Mouse (Mus musculus) forebrain, embryonic 14.5 days (tissue): ENCODE results near the gene Rfwd3. TPM values are rescaled to one million over a fixed set of nuclear protein-coding genes. Genes with fewer than 3 reads are reported as not detected.
"Not testable (repeated sequence)": the region's sequence is repeated elsewhere in the genome, so short reads cannot be mapped to it uniquely, and the experiment has no call there.

ENCODE experiments used
- ATAC-seq: fragments of 200-750 bp; cut with Nextera tagmentation; 2 replicates; pipeline ENCODE4 v1.8.0; 2017; ENCODE audit warnings: mild to moderate bottlenecking, moderate library complexity
- DNase-seq: peaks from one replicate; pipeline ENCODE4 v3.0.0-alpha.2; 2015; ENCODE audit warnings: low spot score
- H3K27ac ChIP-seq: fragments of 300-500 bp; sonication (generic); 2 replicates; pipeline ENCODE4 v1.5.1; 2014; ENCODE audit warnings: low read depth, mild to moderate bottlenecking, control low read depth, low read length, moderate library complexity
- H3K27me3 ChIP-seq: fragments of 300-500 bp; sonication (generic); replicated peaks from 2 replicates; pipeline ENCODE4 v1.6.1; 2014; ENCODE audit warnings: low read length, control low read depth, mixed read lengths; ENCODE audit not compliant: control insufficient read depth, insufficient read depth
- H3K36me3 ChIP-seq: fragments of 300-500 bp; sonication (generic); 2 replicates; pipeline ENCODE4 v1.6.1; 2014; ENCODE audit warnings: low read length, control low read depth; ENCODE audit not compliant: control insufficient read depth, insufficient read depth
- H3K4me1 ChIP-seq: fragments of 300-500 bp; sonication (generic); 2 replicates; pipeline ENCODE4 v1.6.1; 2014; ENCODE audit warnings: antibody characterized with exemption, low read length, control low read depth; ENCODE audit not compliant: control insufficient read depth, insufficient read depth
- H3K4me2 ChIP-seq: fragments of 300-500 bp; sonication (generic); 2 replicates; pipeline ENCODE4 v1.6.1; 2014; ENCODE audit warnings: mild to moderate bottlenecking, control low read depth, low read length
- H3K4me3 ChIP-seq: fragments of 300-500 bp; sonication (generic); 2 replicates; pipeline ENCODE4 v1.5.1; 2014; ENCODE audit warnings: low read depth, low read length, control low read depth
- H3K9ac ChIP-seq: fragments of 300-500 bp; sonication (generic); 2 replicates; pipeline ENCODE4 v1.6.1; 2014; ENCODE audit warnings: mild to moderate bottlenecking, low read length, control low read depth, moderate library complexity
- H3K9me3 ChIP-seq: fragments of 300-500 bp; sonication (generic); replicated peaks from 2 replicates; pipeline ENCODE4 v1.6.1; 2016; ENCODE audit warnings: low read length, control low read depth, mixed read lengths; ENCODE audit not compliant: control insufficient read depth
- WGBS: fragments of 180-500 bp; shearing (Covaris S2); extraction: QIAGEN DNeasy Blood & Tissue Kit; methylation state at CpG from one replicate; pipeline ENCODE4 v1.1.7; 2014; 5-methylcytosine and 5-hydroxymethylcytosine counted together
- polyA plus RNA-seq: library from polyadenylated mRNA; unstranded; fragments of >200 nt; fragmentation: Nextera tagmentation; extraction: Ambion mirVana; gene quantifications from 2 replicates; pipeline ENCODE4 v1.2.1, GENCODE M21; 2014

Gene Rfwd3
- polyA plus RNA-seq, 1 experiment from 2014 or later, result 34.4 TPM

- DNase-seq (peak; percentile 28), ATAC-seq (no peak)
- WGBS, result under 1% methylated on average over 28 of the region's 28 CpGs
- no peaks in the 10 kb centered on the region for H3K9me3 ChIP-seq
- H3K9ac ChIP-seq, result peak overlapping the region; percentile 92
- no peak overlapping the region for H3K27ac ChIP-seq
- H3K4me1 ChIP-seq, result peaks cover 9% of the 10 kb centered on the region
- H3K4me3 ChIP-seq, result peak overlapping the region; percentile 94
- H3K36me3 ChIP-seq, result peaks cover 21% of the 10 kb centered on the region
- H3K27me3 ChIP-seq, result no peaks in the 10 kb centered on the region
- H3K4me2 ChIP-seq, result peak overlapping the region; percentile 65
Measured at GRCm38 (mm10) chr8:111299363-111299820, 630 bp downstream of the Rfwd3 start.

- Histone ChIP-seq H3K36me3 (peaks cover 35% of the 10 kb centered on the region), H3K9ac (no peak overlapping the region), H3K27ac (no peak overlapping the region), H3K4me2 (0 out of 2 replicates have a peak overlapping the region, but pooled peaks have one; percentile 65), H3K4me1 (peaks cover 9% of the 10 kb centered on the region), H3K27me3 (no peaks in the 10 kb centered on the region), H3K4me3 (no peak overlapping the region), H3K9me3 (no peaks in the 10 kb centered on the region)
- DNase-seq, result peak; percentile 64
- no peak for ATAC-seq
- 60% methylated on average over 1 of the region's 1 CpGs for WGBS
Measured at GRCm38 (mm10) chr8:111298011-111298410, 2.0 kb downstream of the Rfwd3 start.

DNA sequence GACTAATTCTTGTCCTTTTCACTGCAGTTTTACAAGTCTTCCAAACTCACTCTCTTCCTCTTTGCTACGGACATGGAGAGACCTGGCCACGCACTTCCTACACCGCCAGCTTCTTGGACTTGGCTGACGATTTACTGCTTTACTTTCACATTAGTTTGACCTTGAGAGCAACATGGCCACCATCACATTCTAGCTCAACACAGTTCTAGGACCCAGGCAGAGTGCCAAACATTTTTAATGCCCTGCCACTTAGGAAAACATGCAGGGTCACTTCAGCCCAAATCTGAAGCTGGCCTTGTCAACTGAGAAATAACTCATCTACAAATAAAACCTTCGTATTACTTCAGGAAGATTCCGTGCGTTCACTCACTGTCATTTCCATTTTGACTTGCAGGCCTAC, 8.3 kb downstream of the Rfwd3 start:
- WGBS, result 94% methylated on average over 7 of the region's 7 CpGs
- peaks cover 83% of the 10 kb centered on the region for H3K36me3 ChIP-seq
- H3K4me2 ChIP-seq, result no peak overlapping the region
- DNase-seq (no peak), ATAC-seq (no peak)
- no peaks in the 10 kb centered on the region for H3K27me3 ChIP-seq
- no peak overlapping the region for H3K27ac ChIP-seq
- no peak overlapping the region for H3K9ac ChIP-seq
- H3K4me3 ChIP-seq, result no peak overlapping the region
- H3K4me1 ChIP-seq, result no peaks in the 10 kb centered on the region
- H3K9me3 ChIP-seq, result no peaks in the 10 kb centered on the region

DNA sequence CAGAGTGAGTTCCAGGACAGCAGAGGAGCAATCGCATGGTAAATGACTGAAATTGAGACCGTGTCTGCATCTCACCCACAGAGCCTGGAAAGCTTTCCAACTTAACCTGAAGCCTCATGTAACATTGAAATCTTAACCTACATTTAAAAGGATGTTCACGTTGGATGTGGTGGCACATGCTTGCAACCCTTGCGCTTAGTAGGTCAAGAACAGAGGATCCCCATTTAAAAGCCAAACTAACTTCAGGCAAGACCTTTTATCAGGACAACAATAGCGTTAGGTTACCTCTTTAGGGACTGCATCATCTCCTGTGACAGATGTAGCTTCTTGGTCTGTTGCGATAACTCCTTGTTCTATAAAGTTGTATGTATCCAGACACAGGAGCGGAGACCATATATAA, 9.4 kb downstream of the Rfwd3 start:
- no peak for ATAC-seq
- DNase-seq, result no peak
- no peaks in the 10 kb centered on the region for H3K9me3 ChIP-seq
- H3K4me2 ChIP-seq, result no peak overlapping the region
- H3K27ac ChIP-seq, result no peak overlapping the region
- 97% methylated on average over 7 of the region's 7 CpGs for WGBS
- H3K4me3 ChIP-seq, result no peak overlapping the region
- no peaks in the 10 kb centered on the region for H3K27me3 ChIP-seq
- H3K36me3 ChIP-seq, result peaks cover 85% of the 10 kb centered on the region
- H3K9ac ChIP-seq, result no peak overlapping the region
- H3K4me1 ChIP-seq, result no peaks in the 10 kb centered on the region

DNA sequence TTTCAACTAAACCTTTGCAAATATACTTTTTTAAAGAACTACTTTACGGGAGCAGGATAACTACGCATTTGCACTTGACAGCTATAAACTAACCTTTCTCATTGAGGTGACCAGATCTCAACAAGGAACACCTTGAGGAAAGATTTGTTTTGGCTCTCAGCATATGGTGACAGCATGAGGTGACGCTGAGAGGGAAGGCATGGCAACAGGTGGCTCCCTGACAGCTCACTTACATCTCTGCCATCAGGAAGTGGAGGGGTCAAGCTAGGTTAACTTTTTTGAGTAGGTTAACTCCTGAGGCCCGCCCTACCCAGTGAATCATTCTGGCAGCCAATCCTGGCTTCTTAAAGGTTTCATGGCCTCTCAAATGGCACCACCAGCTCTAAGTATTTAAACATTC, 14.4 kb downstream of the Rfwd3 start:
- ATAC-seq (no peak), DNase-seq (no peak)
- H3K4me3 ChIP-seq, result no peak overlapping the region
- no peaks in the 10 kb centered on the region for H3K4me1 ChIP-seq
- H3K27ac ChIP-seq, result no peak overlapping the region
- H3K36me3 ChIP-seq, result peaks cover 87% of the 10 kb centered on the region
- no peaks in the 10 kb centered on the region for H3K27me3 ChIP-seq
- WGBS, result 92% methylated on average over 4 of the region's 4 CpGs
- no peak overlapping the region for H3K9ac ChIP-seq
- no peaks in the 10 kb centered on the region for H3K9me3 ChIP-seq
- H3K4me2 ChIP-seq, result no peak overlapping the region

DNA sequence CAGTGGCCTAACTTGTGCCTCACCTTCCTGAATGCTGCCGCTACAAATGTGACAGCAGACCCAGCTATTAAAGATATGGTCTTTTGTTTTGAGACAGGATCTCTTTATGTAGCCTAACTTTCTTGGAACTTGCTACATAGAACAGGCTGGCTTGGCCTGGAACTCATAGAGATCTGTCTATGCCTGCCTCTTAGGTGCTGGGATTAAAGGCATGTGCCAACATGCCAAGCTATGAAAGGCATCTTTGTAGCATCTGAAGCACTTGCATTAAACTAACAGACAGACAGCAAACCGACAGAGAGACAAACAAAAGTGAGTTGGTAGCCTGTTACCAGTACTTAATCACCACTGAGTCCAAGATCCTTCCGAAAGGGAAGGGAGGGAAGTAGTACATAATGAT, 17.9 kb downstream of the Rfwd3 start:
- H3K9ac ChIP-seq, result no peak overlapping the region
- H3K27ac ChIP-seq, result no peak overlapping the region
- no peaks in the 10 kb centered on the region for H3K9me3 ChIP-seq
- WGBS, result 97% methylated on average over 3 of the region's 3 CpGs
- no peak overlapping the region for H3K4me3 ChIP-seq
- no peaks in the 10 kb centered on the region for H3K27me3 ChIP-seq
- H3K4me1 ChIP-seq, result no peaks in the 10 kb centered on the region
- ATAC-seq (no peak), DNase-seq (no peak)
- no peak overlapping the region for H3K4me2 ChIP-seq
- peaks cover 86% of the 10 kb centered on the region for H3K36me3 ChIP-seq

GRCm38 (mm10) chr8:111268277-111268676, 31.7 kb downstream of the Rfwd3 start:
- H3K36me3 ChIP-seq, result peaks cover 15% of the 10 kb centered on the region
- H3K9ac ChIP-seq, result no peak overlapping the region
- no peaks in the 10 kb centered on the region for H3K9me3 ChIP-seq
- no peaks in the 10 kb centered on the region for H3K27me3 ChIP-seq
- H3K4me3 ChIP-seq, result no peak overlapping the region
- H3K27ac ChIP-seq, result no peak overlapping the region
- WGBS, result 81% methylated on average over 2 of the region's 2 CpGs
- no peaks in the 10 kb centered on the region for H3K4me1 ChIP-seq
- ATAC-seq, result no peak
- peak; percentile 9 for DNase-seq
- H3K4me2 ChIP-seq, result no peak overlapping the region

- not testable (repeated sequence) for H3K27ac ChIP-seq, H3K4me2 ChIP-seq, H3K9me3 ChIP-seq, H3K27me3 ChIP-seq, H3K4me1 ChIP-seq, ATAC-seq, H3K9ac ChIP-seq, DNase-seq, H3K36me3 ChIP-seq, H3K4me3 ChIP-seq
- WGBS, result 77% methylated on average over 7 of the region's 7 CpGs
Measured at GRCm38 (mm10) chr8:111266161-111266560, 33.9 kb downstream of the Rfwd3 start.

GRCm38 (mm10) chr8:111264693-111265220, 35.3 kb downstream of the Rfwd3 start:
- Histone ChIP-seq H3K4me1 (no peaks in the 10 kb centered on the region), H3K36me3 (no peaks in the 10 kb centered on the region), H3K4me2 (no peak overlapping the region), H3K9ac (no peak overlapping the region), H3K9me3 (no peaks in the 10 kb centered on the region), H3K4me3 (no peak overlapping the region), H3K27ac (no peak overlapping the region), H3K27me3 (no peaks in the 10 kb centered on the region)
- ATAC-seq (no peak), DNase-seq (no peak)
- 75% methylated on average over 2 of the region's 2 CpGs for WGBS
